Mouse (Mus musculus) midbrain, embryonic 14.5 days (tissue): ENCODE results near the gene Tpcn2. TPM values are rescaled to one million over a fixed set of nuclear protein-coding genes. Genes with fewer than 3 reads are reported as not detected.

Experiments used
- ATAC-seq: fragments of 200-750 bp; cut with Nextera tagmentation; 2 replicates; pipeline ENCODE4 v1.8.0; 2017; ENCODE audit warnings: moderate number of reproducible peaks, moderate library complexity; ENCODE audit not compliant: low FRiP score, low TSS enrichment
- DNase-seq: peaks from one replicate; pipeline ENCODE4 v3.0.0-alpha.2; 2015
- H3K27ac ChIP-seq: fragments of 300-500 bp; sonication (generic); replicated peaks from 2 replicates; pipeline ENCODE4 v1.5.1; 2014; ENCODE audit warnings: mild to moderate bottlenecking, low read depth, low read length, moderate library complexity
- H3K27me3 ChIP-seq: fragments of 300-500 bp; sonication (generic); 2 replicates; pipeline ENCODE4 v1.6.1; 2014; ENCODE audit warnings: low read length, control low read depth, mixed read lengths; ENCODE audit not compliant: control insufficient read depth, insufficient read depth
- H3K36me3 ChIP-seq: fragments of 300-500 bp; sonication (generic); 2 replicates; pipeline ENCODE4 v1.6.1; 2014; ENCODE audit warnings: low read length, control low read depth; ENCODE audit not compliant: control insufficient read depth, insufficient read depth
- H3K4me1 ChIP-seq: fragments of 300-500 bp; sonication (generic); 2 replicates; pipeline ENCODE4 v1.6.1; 2014; ENCODE audit warnings: mild to moderate bottlenecking, antibody characterized with exemption, low read length, control low read depth; ENCODE audit not compliant: control insufficient read depth, insufficient read depth
- H3K4me2 ChIP-seq: fragments of 300-500 bp; sonication (generic); 2 replicates; pipeline ENCODE4 v1.6.1; 2014; ENCODE audit warnings: mild to moderate bottlenecking, low read length, moderate library complexity
- H3K4me3 ChIP-seq: fragments of 300-500 bp; sonication (generic); replicated peaks from 2 replicates; pipeline ENCODE4 v1.5.1; 2014; ENCODE audit warnings: low read depth, low read length
- H3K9ac ChIP-seq: fragments of 300-500 bp; sonication (generic); replicated peaks from 2 replicates; pipeline ENCODE4 v1.6.1; 2014; ENCODE audit warnings: mild to moderate bottlenecking, low read length, moderate library complexity
- H3K9me3 ChIP-seq: fragments of 300-500 bp; sonication (generic); 2 replicates; pipeline ENCODE4 v1.6.1; 2016; ENCODE audit warnings: low read length, control low read depth, mixed read lengths; ENCODE audit not compliant: control insufficient read depth
- WGBS: fragments of 180-500 bp; shearing (Covaris S2); extraction: QIAGEN DNeasy Blood & Tissue Kit; methylation state at CpG from one replicate; pipeline ENCODE4 v1.1.7; 2014; 5-methylcytosine and 5-hydroxymethylcytosine counted together
- polyA plus RNA-seq: library from polyadenylated mRNA; unstranded; fragments of >200 nt; fragmentation: Nextera tagmentation; extraction: Ambion mirVana; gene quantifications from 2 replicates; pipeline ENCODE4 v1.2.1, GENCODE M21; 2014

Tpcn2 gene
- polyA plus RNA-seq, 1 experiment from 2014 or later, result 1.4 TPM

- Histone ChIP-seq H3K9me3 (no peaks in the 10 kb centered on the region), H3K36me3 (no peaks in the 10 kb centered on the region), H3K4me3 (no peak overlapping the region), H3K27ac (no peak overlapping the region), H3K4me1 (0 out of 2 replicates have a peak, but pooled peaks cover 3% of the 10 kb centered on the region), H3K27me3 (no peaks in the 10 kb centered on the region), H3K9ac (0 out of 2 replicates have a peak overlapping the region, but pooled peaks have one; percentile 23), H3K4me2 (no peak overlapping the region)
- peak; percentile 85 for DNase-seq
- 12% methylated on average over 9 of the region's 9 CpGs for WGBS
- ATAC-seq, result peak; percentile 74; the same call in 1 of the 2 replicates
Observed at GRCm38 (mm10) chr7:145242851-145243712, 40.7 kb downstream of the Tpcn2 start.

- Histone ChIP-seq H3K27me3 (no peaks in the 10 kb centered on the region), H3K9ac (no peak overlapping the region), H3K4me1 (0 out of 2 replicates have a peak, but pooled peaks cover 3% of the 10 kb centered on the region), H3K4me2 (no peak overlapping the region), H3K36me3 (no peaks in the 10 kb centered on the region), H3K4me3 (no peak overlapping the region), H3K27ac (no peak overlapping the region), H3K9me3 (no peaks in the 10 kb centered on the region)
- ATAC-seq (no peak), DNase-seq (no peak)
- WGBS, result 78% methylated on average over 9 of the region's 9 CpGs
Observed at GRCm38 (mm10) chr7:145242028-145242427, 41.8 kb downstream of the Tpcn2 start.

- DNase-seq (no peak), ATAC-seq (no peak)
- H3K36me3 ChIP-seq, result no peaks in the 10 kb centered on the region
- H3K9me3 ChIP-seq, result no peaks in the 10 kb centered on the region
- no peak overlapping the region for H3K4me2 ChIP-seq
- 73% methylated on average over 4 of the region's 4 CpGs for WGBS
- H3K4me1 ChIP-seq, result 0 out of 2 replicates have a peak, but pooled peaks cover 3% of the 10 kb centered on the region
- no peak overlapping the region for H3K9ac ChIP-seq
- no peak overlapping the region for H3K4me3 ChIP-seq
- no peak overlapping the region for H3K27ac ChIP-seq
- no peaks in the 10 kb centered on the region for H3K27me3 ChIP-seq
Observed at GRCm38 (mm10) chr7:145240929-145241328, 42.9 kb downstream of the Tpcn2 start.

GRCm38 (mm10) chr7:145239736-145240505 lies 43.9 kb downstream of the Tpcn2 start:
- no peak overlapping the region for H3K9ac ChIP-seq
- no peak overlapping the region for H3K4me3 ChIP-seq
- H3K4me1 ChIP-seq, result 0 out of 2 replicates have a peak, but pooled peaks cover 3% of the 10 kb centered on the region
- no peak overlapping the region for H3K4me2 ChIP-seq
- ATAC-seq, result no peak
- no peaks in the 10 kb centered on the region for H3K36me3 ChIP-seq
- 86% methylated on average over 8 of the region's 8 CpGs for WGBS
- H3K27me3 ChIP-seq, result no peaks in the 10 kb centered on the region
- no peaks in the 10 kb centered on the region for H3K9me3 ChIP-seq
- no peak overlapping the region for H3K27ac ChIP-seq
- DNase-seq, result no peak

- WGBS, result 63% methylated on average over 6 of the region's 6 CpGs
Observed at GRCm38 (mm10) chr7:145239145-145239544, 44.7 kb downstream of the Tpcn2 start.

GRCm38 (mm10) chr7:145234841-145235790 lies 48.7 kb downstream of the Tpcn2 start:
- no peak for DNase-seq
- H3K4me3 ChIP-seq, result no peak overlapping the region
- H3K4me1 ChIP-seq, result no peaks in the 10 kb centered on the region
- no peaks in the 10 kb centered on the region for H3K9me3 ChIP-seq
- no peak for ATAC-seq
- no peaks in the 10 kb centered on the region for H3K27me3 ChIP-seq
- H3K9ac ChIP-seq, result no peak overlapping the region
- H3K27ac ChIP-seq, result no peak overlapping the region
- 83% methylated on average over 10 of the region's 10 CpGs for WGBS
- no peak overlapping the region for H3K4me2 ChIP-seq
- H3K36me3 ChIP-seq, result no peaks in the 10 kb centered on the region

More at GRCm38 (mm10) chr7:145239145-145239544, 44.7 kb downstream of the Tpcn2 start:
- Histone ChIP-seq H3K4me1 (0 out of 2 replicates have a peak, but pooled peaks cover 3% of the 10 kb centered on the region), H3K27me3 (no peaks in the 10 kb centered on the region), H3K9me3 (no peaks in the 10 kb centered on the region), H3K4me3 (no peak overlapping the region), H3K36me3 (no peaks in the 10 kb centered on the region), H3K27ac (no peak overlapping the region), H3K4me2 (no peak overlapping the region), H3K9ac (no peak overlapping the region)
- ATAC-seq, result no peak
- DNase-seq, result no peak

- H3K9ac ChIP-seq, result no peak overlapping the region
- H3K4me3 ChIP-seq, result no peak overlapping the region
- H3K9me3 ChIP-seq, result no peaks in the 10 kb centered on the region
- no peak overlapping the region for H3K27ac ChIP-seq
- DNase-seq (no peak), ATAC-seq (no peak)
- 86% methylated on average over 9 of the region's 9 CpGs for WGBS
- H3K4me2 ChIP-seq, result no peak overlapping the region
- H3K27me3 ChIP-seq, result no peaks in the 10 kb centered on the region
- H3K4me1 ChIP-seq, result no peaks in the 10 kb centered on the region
- H3K36me3 ChIP-seq, result no peaks in the 10 kb centered on the region
Observed at GRCm38 (mm10) chr7:145231659-145232058, 52.2 kb downstream of the Tpcn2 start.

- Histone ChIP-seq H3K9ac (no peak overlapping the region), H3K4me1 (no peaks in the 10 kb centered on the region), H3K36me3 (no peaks in the 10 kb centered on the region), H3K27ac (no peak overlapping the region), H3K4me2 (no peak overlapping the region), H3K4me3 (no peak overlapping the region), H3K27me3 (no peaks in the 10 kb centered on the region), H3K9me3 (no peaks in the 10 kb centered on the region)
- DNase-seq (no peak), ATAC-seq (no peak)
- 93% methylated on average over 6 of the region's 6 CpGs for WGBS
Observed at GRCm38 (mm10) chr7:145226641-145227040, 57.2 kb downstream of the Tpcn2 start.
